Mouse (Mus musculus) kidney, embryonic 15.5 days (tissue): Measurements from ENCODE around the gene Klhl22. TPM values are rescaled to one million over a fixed set of nuclear protein-coding genes. Genes with fewer than 3 reads are reported as not detected.

Experiments
- ATAC-seq: fragments of 200-750 bp; cut with Nextera tagmentation; replicated peaks from 2 replicates; pipeline ENCODE4 v1.8.0; 2017; ENCODE audit warnings: moderate TSS enrichment; ENCODE audit not compliant: low FRiP score
- H3K27ac ChIP-seq: fragments of 300-500 bp; sonication (generic); 2 replicates; pipeline ENCODE4 v1.5.1; 2015; ENCODE audit warnings: mild to moderate bottlenecking, inconsistent platforms
- H3K27me3 ChIP-seq: fragments of 300-500 bp; sonication (generic); 2 replicates; pipeline ENCODE4 v1.6.1; 2015; ENCODE audit warnings: inconsistent platforms
- H3K36me3 ChIP-seq: fragments of 300-500 bp; sonication (generic); 2 replicates; pipeline ENCODE4 v1.6.1; 2015; ENCODE audit warnings: inconsistent platforms
- H3K4me1 ChIP-seq: fragments of 300-500 bp; sonication (generic); 2 replicates; pipeline ENCODE4 v1.6.1; 2015; ENCODE audit warnings: inconsistent platforms
- H3K4me2 ChIP-seq: fragments of 300-500 bp; sonication (generic); 2 replicates; pipeline ENCODE4 v1.6.1; 2015; ENCODE audit warnings: moderate library complexity, mild to moderate bottlenecking, inconsistent platforms
- H3K4me3 ChIP-seq: fragments of 300-500 bp; sonication (generic); replicated peaks from 2 replicates; pipeline ENCODE4 v1.5.1; 2015; ENCODE audit warnings: mild to moderate bottlenecking, inconsistent platforms
- H3K9ac ChIP-seq: fragments of 300-500 bp; sonication (generic); 2 replicates; pipeline ENCODE4 v1.6.1; 2015; ENCODE audit warnings: mild to moderate bottlenecking, inconsistent platforms
- H3K9me3 ChIP-seq: fragments of 300-500 bp; sonication (generic); replicated peaks from 2 replicates; pipeline ENCODE4 v1.6.1; 2016; ENCODE audit warnings: inconsistent platforms
- WGBS: fragments of 180-500 bp; shearing (Covaris S2); methylation state at CpG from one replicate; pipeline ENCODE4 v1.1.7; 2015; ENCODE audit warnings: mixed read lengths; 5-methylcytosine and 5-hydroxymethylcytosine counted together
- polyA plus RNA-seq: library from polyadenylated mRNA; unstranded; fragments of >200 nt; fragmentation: Nextera tagmentation; extraction: Ambion mirVana; gene quantifications from 2 replicates; pipeline ENCODE4 v1.2.1, GENCODE M21; 2015

The Klhl22 gene
- polyA plus RNA-seq, 1 experiment from 2014 or later: 71.4 TPM

DNA sequence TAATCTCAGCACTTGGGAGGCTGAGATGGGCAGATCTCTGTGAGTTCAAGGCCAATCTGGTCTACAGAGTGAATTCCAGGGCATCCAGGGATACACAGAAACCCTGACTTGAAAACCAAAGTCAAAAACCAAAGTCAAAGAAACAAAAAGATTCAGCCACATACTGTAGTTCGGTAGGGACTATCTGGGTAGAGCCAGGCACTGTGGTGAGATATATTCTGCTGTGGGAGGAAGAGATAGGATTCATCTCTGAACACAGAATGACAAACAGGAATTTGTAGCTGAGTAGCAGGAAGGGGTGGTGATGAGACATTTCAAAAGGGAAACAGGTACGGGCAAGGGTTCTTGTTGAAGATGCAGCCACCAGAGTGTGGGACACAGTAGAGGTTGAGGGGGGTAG is 68.8 kb downstream of the Klhl22 start:
- Histone ChIP-seq H3K4me2 (no peak overlapping the region), H3K9ac (no peak overlapping the region), H3K4me3 (no peak overlapping the region), H3K27me3 (peaks cover 83% of the 10 kb centered on the region), H3K4me1 (peaks cover 16% of the 10 kb centered on the region), H3K27ac (no peak overlapping the region), H3K36me3 (no peaks in the 10 kb centered on the region), H3K9me3 (no peaks in the 10 kb centered on the region)
- ATAC-seq: no peak
- WGBS: 88% methylated on average over 2 of the region's 2 CpGs

DNA sequence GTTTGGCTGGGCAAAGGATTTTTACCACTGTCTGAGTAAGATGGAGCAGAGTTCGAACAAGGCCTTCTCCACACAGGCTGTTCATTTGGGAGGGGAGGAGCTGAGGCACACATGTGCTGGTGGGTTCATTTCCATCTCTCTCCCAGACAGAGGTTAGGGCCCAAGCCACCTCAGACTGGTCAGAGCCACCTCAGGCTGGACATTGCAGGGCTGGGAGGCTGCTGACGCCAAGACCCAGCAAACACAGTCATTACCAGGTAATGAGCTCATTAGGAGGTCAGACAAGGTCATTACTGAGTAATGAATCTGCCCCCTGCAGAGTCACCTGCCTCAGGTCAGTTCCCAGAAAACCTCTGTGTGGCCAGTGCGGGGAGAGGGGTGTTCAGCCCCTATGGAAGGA is 69.4 kb downstream of the Klhl22 start:
- WGBS: 58% methylated on average over 3 of the region's 3 CpGs
- peaks cover 84% of the 10 kb centered on the region for H3K27me3 ChIP-seq
- peak; percentile 38; the same call in 1 of the 2 replicates for ATAC-seq
- H3K36me3 ChIP-seq: no peaks in the 10 kb centered on the region
- H3K27ac ChIP-seq: no peak overlapping the region
- H3K4me2 ChIP-seq: no peak overlapping the region
- no peak overlapping the region for H3K4me3 ChIP-seq
- H3K4me1 ChIP-seq: peaks cover 22% of the 10 kb centered on the region
- no peaks in the 10 kb centered on the region for H3K9me3 ChIP-seq
- H3K9ac ChIP-seq: no peak overlapping the region

DNA sequence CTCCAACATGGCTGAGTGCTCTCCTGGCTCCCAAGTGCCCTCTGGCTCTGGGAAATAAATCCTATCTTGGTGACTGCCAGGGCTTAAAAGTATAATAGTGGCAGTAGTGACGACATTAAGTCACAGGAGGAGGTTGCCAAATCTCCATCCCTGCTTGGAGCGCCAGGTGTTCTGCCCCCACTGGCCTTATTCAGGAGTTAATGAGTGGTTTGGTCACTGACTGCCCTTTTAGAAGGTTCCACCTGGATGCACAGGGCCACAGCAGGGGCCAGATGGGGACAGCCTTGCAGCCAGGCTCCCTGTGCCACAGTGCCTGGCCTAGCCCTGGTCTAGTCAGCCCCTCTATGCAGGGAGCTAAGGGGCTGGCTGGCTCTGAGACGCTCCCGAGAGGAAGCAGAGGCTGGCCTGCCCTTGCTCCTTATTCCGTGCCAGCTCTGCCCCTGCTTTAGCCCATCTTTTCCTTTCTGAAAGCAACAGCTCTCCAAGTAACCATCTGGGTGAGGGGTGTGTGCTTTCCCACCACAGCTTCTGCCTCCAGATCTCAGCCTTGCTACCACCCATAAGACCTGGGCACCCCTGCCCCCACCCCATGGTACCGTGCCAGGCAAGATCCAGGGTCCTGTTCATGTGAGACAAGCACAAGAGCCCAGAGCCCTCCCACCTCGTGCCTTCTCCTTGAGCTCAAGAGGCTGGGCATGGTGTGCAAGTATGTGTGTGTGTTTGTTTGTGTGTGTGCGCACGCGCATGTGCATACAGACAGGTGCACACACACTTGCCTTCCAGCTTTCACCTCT is 71.2 kb downstream of the Klhl22 start:
- Histone ChIP-seq H3K27me3 (peaks cover 92% of the 10 kb centered on the region), H3K4me1 (peaks cover 31% of the 10 kb centered on the region), H3K4me2 (no peak overlapping the region), H3K9ac (no peak overlapping the region), H3K36me3 (no peaks in the 10 kb centered on the region), H3K27ac (no peak overlapping the region), H3K4me3 (no peak overlapping the region), H3K9me3 (no peaks in the 10 kb centered on the region)
- ATAC-seq: peak; percentile 23; the same call in 1 of the 2 replicates
- WGBS: 57% methylated on average over 10 of the region's 10 CpGs

DNA sequence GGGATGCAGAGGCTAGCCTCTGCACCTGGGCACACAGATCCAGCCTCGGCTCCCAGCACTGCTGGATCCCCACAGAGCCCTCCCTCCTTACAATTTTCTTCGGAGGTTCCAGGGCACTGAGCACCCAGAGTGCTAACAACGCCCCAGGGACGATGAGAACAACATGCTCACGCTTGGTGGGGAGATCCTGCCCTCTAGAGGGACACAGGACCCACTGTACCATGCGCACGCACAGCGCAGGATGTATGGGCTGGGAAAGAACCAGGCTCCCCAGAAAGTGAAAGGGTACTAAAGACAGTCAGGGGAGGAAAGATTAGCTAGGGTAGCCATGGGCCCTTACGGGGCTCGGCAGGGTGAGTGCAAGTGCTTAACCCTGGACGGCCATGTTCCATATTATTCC is 72.4 kb downstream of the Klhl22 start:
- Histone ChIP-seq H3K9me3 (no peaks in the 10 kb centered on the region), H3K9ac (no peak overlapping the region), H3K4me2 (no peak overlapping the region), H3K4me3 (no peak overlapping the region), H3K36me3 (no peaks in the 10 kb centered on the region), H3K27me3 (peaks cover 93% of the 10 kb centered on the region), H3K27ac (no peak overlapping the region), H3K4me1 (peaks cover 31% of the 10 kb centered on the region)
- ATAC-seq: no peak
- WGBS: 12% methylated on average over 11 of the region's 11 CpGs

DNA sequence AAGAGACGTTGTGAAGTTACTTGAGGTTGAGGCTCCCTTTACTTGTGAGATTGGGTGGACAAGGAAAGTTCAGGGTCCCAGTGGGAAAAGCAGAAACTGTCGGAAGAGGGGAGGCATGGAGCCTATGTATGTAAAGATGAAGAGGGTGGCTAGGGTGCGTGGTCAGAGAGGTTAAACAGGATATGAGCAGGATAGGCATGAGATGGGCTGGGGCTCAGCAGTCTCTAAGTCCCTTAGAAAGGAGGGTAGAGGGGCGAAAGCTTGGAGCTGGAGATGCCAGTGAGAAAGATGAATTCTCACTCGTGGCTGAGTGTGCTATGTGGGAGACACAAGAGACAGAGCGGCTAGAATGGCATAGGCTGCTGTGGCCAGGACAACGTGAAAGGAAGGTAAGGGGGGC is 73.4 kb downstream of the Klhl22 start, which contains the start of gene B830017H08Rik:
Gene B830017H08Rik (plus strand): TSS at position 301 of the 400 bp plus-strand sequence.
- Histone ChIP-seq H3K4me2 (peak within 1 kb of the TSS; percentile 99), H3K9me3 (no peaks in the 10 kb centered on the region), H3K36me3 (no peaks in the 10 kb centered on the region), H3K27ac (no peak within 1 kb of the TSS), H3K4me3 (peak within 1 kb of the TSS; percentile 62), H3K27me3 (peaks cover 96% of the 10 kb centered on the region), H3K9ac (peak within 1 kb of the TSS; percentile 44), H3K4me1 (peaks cover 31% of the 10 kb centered on the region)
- WGBS: 35% methylated on average over 7 of the region's 7 CpGs
- ATAC-seq: no peak

DNA sequence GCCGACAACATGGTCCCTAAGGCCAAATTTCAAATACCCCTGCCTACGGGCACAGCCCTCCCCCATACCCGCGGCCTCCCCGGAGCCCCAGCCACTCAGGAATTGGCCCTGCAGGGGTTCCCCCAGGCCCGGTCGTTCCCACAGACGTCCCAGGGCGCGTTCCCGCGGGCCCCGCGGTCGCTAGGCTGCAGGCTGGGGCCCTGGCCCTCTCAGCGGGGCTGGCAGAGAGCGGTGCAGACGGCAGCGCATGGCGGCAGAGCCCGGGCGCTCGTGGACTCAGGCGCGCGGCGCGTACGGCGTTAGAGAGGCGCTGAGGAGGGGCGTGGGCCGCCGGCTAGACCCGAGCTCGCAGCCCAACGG is 73.9 kb downstream of the Klhl22 start:
- no peaks in the 10 kb centered on the region for H3K9me3 ChIP-seq
- H3K4me3 ChIP-seq: peak overlapping the region; percentile 62
- WGBS: under 1% methylated on average over 37 of the region's 37 CpGs
- ATAC-seq: no peak
- H3K4me1 ChIP-seq: peaks cover 31% of the 10 kb centered on the region
- peak overlapping the region; percentile 44 for H3K9ac ChIP-seq
- H3K27ac ChIP-seq: no peak overlapping the region
- no peaks in the 10 kb centered on the region for H3K36me3 ChIP-seq
- peaks cover 91% of the 10 kb centered on the region for H3K27me3 ChIP-seq
- H3K4me2 ChIP-seq: peak overlapping the region; percentile 99

DNA sequence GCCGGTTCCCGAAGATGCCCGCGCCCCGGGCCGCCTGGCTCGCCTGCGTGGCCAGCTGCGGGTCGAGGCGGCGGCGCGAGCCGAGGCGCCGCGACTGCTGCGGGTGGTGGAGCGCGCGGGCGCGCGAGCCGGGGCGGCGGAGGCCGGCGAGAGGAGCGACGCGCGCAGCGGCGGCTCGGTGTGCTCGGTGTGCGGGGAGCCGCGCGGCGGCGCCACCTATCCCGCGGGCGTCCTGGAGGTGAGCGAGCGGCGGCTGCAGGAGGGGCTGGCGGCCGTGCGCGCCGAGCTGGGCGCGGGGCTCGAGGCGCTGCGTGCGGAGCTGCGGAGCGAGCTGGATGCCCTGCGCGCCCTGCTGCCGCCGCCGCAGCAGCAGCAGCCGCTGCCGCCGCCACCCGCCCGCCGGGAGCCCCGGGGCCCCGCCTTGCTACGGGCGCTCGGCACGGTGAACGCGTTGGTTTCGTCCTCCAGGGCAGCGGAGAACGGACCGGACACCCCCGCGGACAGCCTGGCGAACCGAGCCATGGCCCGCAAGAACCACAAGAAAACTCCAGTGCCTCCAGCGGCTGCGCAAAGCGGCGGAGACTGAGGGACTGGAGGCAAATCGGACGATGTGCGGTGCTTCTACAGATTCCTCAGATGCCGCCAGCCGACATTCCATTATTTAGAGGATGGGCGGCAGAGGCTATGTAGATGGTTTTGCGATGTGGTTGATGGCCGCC is 74.4 kb downstream of the Klhl22 start:
- peak; percentile 30; the same call in 1 of the 2 replicates for ATAC-seq
- no peak overlapping the region for H3K27ac ChIP-seq
- peaks cover 87% of the 10 kb centered on the region for H3K27me3 ChIP-seq

DNA sequence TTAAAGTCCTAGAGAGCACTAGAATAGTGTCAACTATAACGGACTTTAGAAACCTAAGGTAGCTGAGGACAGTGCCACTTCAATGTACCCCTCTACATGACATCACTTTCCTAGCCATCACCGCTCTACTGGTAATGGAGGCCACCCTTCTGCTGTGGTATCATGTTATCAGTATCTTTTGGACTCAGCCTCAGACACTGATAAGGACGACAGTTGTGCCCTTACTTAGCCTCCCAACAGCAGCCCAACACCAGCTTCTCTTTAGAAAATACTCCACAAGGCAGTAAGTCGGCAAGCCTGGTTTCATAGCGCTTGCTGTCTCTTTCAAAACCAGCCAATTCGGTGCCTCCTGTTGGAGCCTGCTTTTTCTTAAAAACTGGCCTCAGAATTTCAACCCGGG is 75.1 kb downstream of the Klhl22 start:
- H3K4me1 ChIP-seq: peaks cover 31% of the 10 kb centered on the region
- H3K9me3 ChIP-seq: no peaks in the 10 kb centered on the region
- H3K36me3 ChIP-seq: no peaks in the 10 kb centered on the region
- WGBS: 54% methylated on average over 7 of the region's 7 CpGs
- no peak overlapping the region for H3K9ac ChIP-seq
- peak overlapping the region; percentile 62 for H3K4me3 ChIP-seq
- H3K27ac ChIP-seq: no peak overlapping the region
- H3K4me2 ChIP-seq: peak overlapping the region; percentile 99
- no peak for ATAC-seq
- peaks cover 81% of the 10 kb centered on the region for H3K27me3 ChIP-seq

More for the DNA sequence above, 74.4 kb downstream of the Klhl22 start:
- H3K9ac ChIP-seq: peak overlapping the region; percentile 44
- peaks cover 31% of the 10 kb centered on the region for H3K4me1 ChIP-seq
- peak overlapping the region; percentile 62 for H3K4me3 ChIP-seq
- WGBS: under 1% methylated on average over 81 of the region's 103 CpGs
- no peaks in the 10 kb centered on the region for H3K9me3 ChIP-seq
- peak overlapping the region; percentile 99 for H3K4me2 ChIP-seq
- H3K36me3 ChIP-seq: no peaks in the 10 kb centered on the region

DNA sequence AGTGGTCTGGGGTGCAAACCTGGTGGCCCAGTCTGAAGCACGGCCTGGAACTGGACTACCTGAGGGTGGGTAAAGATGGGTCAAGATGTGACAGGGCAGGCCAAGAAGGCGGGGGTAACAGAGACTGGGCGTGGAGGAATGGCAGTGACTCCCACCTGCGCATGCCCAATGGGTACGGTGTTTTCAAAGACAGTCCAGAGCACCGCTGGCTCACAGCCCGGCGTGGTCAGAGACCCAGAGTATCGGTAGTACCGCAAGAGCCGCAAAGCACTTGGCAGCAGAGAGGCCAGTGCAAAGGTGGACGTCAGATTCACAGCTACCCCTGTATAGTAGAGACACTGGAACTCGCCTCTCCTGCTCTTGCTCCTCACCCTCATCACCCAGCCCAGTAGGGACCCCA is 76.1 kb downstream of the Klhl22 start:
- peaks cover 7% of the 10 kb centered on the region; the same call in 1 of the 2 replicates for H3K36me3 ChIP-seq
- no peak for ATAC-seq
- no peaks in the 10 kb centered on the region for H3K9me3 ChIP-seq
- no peak overlapping the region for H3K4me3 ChIP-seq
- H3K9ac ChIP-seq: no peak overlapping the region
- H3K4me2 ChIP-seq: no peak overlapping the region
- WGBS: 48% methylated on average over 13 of the region's 13 CpGs
- H3K4me1 ChIP-seq: peaks cover 29% of the 10 kb centered on the region
- H3K27me3 ChIP-seq: peaks cover 72% of the 10 kb centered on the region
- no peak overlapping the region for H3K27ac ChIP-seq

DNA sequence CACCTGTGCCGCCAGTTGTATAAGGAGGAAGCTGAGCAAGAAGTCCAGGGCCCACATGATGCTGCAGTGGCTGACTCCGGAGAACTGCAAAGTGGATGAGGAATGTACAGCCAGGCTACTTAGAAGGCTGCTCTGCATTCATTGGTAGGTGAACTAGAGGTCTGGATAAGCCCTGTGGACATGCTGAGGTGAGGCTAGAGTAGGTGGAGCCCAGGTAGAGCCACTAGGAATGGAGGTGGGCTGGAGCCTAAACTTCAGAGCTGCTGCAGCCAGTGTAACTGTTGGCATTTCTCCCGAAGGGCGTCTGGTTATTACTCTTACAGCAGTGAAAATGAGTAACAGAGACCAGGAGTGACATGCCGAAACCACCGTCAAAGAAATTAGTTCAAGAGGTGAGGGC is 78.6 kb downstream of the Klhl22 start, which contains the start of gene Car15:
Gene Car15 (minus strand): TSS at position 314 of the 400 bp plus-strand sequence.
- H3K27ac ChIP-seq: no peak within 1 kb of the TSS
- H3K27me3 ChIP-seq: peaks cover 46% of the 10 kb centered on the region
- no peak within 1 kb of the TSS for H3K9ac ChIP-seq
- H3K4me2 ChIP-seq: no peak within 1 kb of the TSS
- H3K36me3 ChIP-seq: peaks cover 33% of the 10 kb centered on the region
- no peak within 1 kb of the TSS for H3K4me3 ChIP-seq
- WGBS: 74% methylated on average over 6 of the region's 6 CpGs
- peaks cover 16% of the 10 kb centered on the region for H3K4me1 ChIP-seq
- no peak for ATAC-seq
- H3K9me3 ChIP-seq: no peaks in the 10 kb centered on the region

DNA sequence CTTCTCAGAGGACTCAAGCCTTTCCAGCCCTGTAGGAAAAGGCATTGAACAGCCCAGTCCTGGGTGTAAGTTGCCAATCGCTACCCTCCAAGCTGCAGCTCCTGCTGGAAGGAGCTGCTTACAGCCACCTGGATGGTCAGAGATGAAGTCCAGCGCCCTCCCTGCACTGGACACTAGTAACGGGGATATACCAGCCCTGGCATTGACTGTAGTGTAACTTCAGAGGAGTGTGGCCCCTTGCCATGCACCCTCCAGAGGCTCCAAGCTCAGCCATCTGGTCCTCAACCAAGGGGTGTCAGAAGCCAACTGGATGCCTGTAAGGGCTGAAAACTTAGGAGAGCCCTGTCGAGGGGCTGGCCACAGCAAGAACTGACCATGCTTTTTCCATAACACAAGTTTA is 80.6 kb downstream of the Klhl22 start:
- Histone ChIP-seq H3K4me1 (no peaks in the 10 kb centered on the region), H3K27ac (no peak overlapping the region), H3K9me3 (no peaks in the 10 kb centered on the region), H3K4me2 (no peak overlapping the region), H3K27me3 (peaks cover 27% of the 10 kb centered on the region), H3K36me3 (peaks cover 52% of the 10 kb centered on the region), H3K4me3 (no peak overlapping the region), H3K9ac (no peak overlapping the region)
- 86% methylated on average over 4 of the region's 4 CpGs for WGBS
- ATAC-seq: no peak

DNA sequence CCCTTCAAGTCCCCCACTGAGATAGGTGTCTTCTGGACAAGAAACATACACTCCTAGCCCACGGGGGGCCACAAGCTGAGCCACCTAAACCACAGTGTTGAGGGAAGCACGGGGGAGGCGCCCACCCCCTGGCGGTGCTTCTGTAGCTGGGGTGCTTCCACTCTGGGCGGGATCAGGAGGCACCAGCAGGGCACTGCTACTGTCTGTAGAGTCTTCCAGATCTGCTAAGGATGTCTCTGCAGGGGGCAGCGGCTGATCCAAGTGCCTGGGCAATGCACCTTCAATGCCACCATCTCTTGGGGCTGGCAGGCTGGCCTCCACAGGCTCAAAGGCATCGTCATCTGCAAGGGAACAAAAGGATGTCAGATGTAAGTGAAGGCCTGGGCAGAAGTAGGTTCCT is 83.0 kb downstream of the Klhl22 start:
- Histone ChIP-seq H3K9me3 (no peaks in the 10 kb centered on the region), H3K4me3 (no peak overlapping the region), H3K27ac (no peak overlapping the region), H3K4me2 (no peak overlapping the region), H3K27me3 (0 out of 2 replicates have a peak, but pooled peaks cover 2% of the 10 kb centered on the region), H3K4me1 (no peaks in the 10 kb centered on the region), H3K9ac (no peak overlapping the region), H3K36me3 (peaks cover 77% of the 10 kb centered on the region)
- ATAC-seq: no peak
- WGBS: 95% methylated on average over 7 of the region's 7 CpGs
